17 mouse cellular contexts compared by ENCODE assay signal in genomic region chr17:67836146-67836895, GRCm38 (mm10).
"Had no signal": no experiment of that assay in that cellular context is flagged by ENCODE, and none has a peak within 500 bp of the region (broad histone marks: within the 10 kb centered on the region; RNA-seq: fewer than 3 reads in every experiment).

No protein-coding gene starts in this region.

- DNase-seq: retina, postnatal 1 day; right cerebral cortex, adult 18-20 months; right cerebral cortex, postnatal 14 days; right cerebral cortex, postnatal 25 days; right cerebral cortex, postnatal 4 days; spleen, adult 18-20 months; thymus, adult 18-20 months; thymus, adult 2 months; thymus, postnatal 14 days; thymus, postnatal 25 days; thymus, postnatal 36 days; thymus, postnatal 4 days had no signal

- H3K9me3 ChIP-seq: neural tube, embryonic 12.5 days; neural tube, embryonic 15.5 days; stomach, embryonic 15.5 days had no signal

- H3K27ac ChIP-seq: neural tube, embryonic 12.5 days; neural tube, embryonic 13.5 days; neural tube, embryonic 15.5 days; stomach, embryonic 15.5 days; stomach, postnatal 0 days had no signal

- H3K36me3 ChIP-seq: neural tube, embryonic 12.5 days; neural tube, embryonic 13.5 days; neural tube, embryonic 15.5 days; stomach, embryonic 15.5 days had no signal

- H3K4me2 ChIP-seq: neural tube, embryonic 12.5 days; neural tube, embryonic 13.5 days; neural tube, embryonic 15.5 days; stomach, embryonic 15.5 days had no signal

- H3K9ac ChIP-seq: neural tube, embryonic 12.5 days; neural tube, embryonic 13.5 days; neural tube, embryonic 15.5 days; stomach, embryonic 15.5 days had no signal

- H3K27me3 ChIP-seq: neural tube, embryonic 12.5 days; neural tube, embryonic 13.5 days; neural tube, embryonic 15.5 days; stomach, embryonic 15.5 days had no signal

- H3K4me1 ChIP-seq: neural tube, embryonic 12.5 days; neural tube, embryonic 13.5 days; stomach, embryonic 15.5 days had no signal

- H3K4me3 ChIP-seq: neural tube, embryonic 12.5 days; neural tube, embryonic 13.5 days; neural tube, embryonic 15.5 days; stomach, embryonic 15.5 days had no signal
